Mouse (Mus musculus) testis, adult 2 months (tissue): ENCODE measurements around the gene Creb3.

ENCODE experiments used
- CTCF ChIP-seq: fragments of 200-500 bp; IDR thresholded peaks from 2 replicates; pipeline ENCODE4 v1.5.1; 2012; ENCODE audit warnings: low read depth, mild to moderate bottlenecking, inconsistent platforms, low read length, moderate library complexity; ENCODE audit not compliant: control insufficient read depth, insufficient read depth, insufficient replicate concordance
- POLR2A ChIP-seq: fragments of 200-500 bp; IDR thresholded peaks from 2 replicates; pipeline ENCODE4 v1.6.1; 2012; ENCODE audit warnings: low read depth, mild to moderate bottlenecking, inconsistent platforms, low read length, moderate library complexity; ENCODE audit not compliant: control insufficient read depth

DNA sequence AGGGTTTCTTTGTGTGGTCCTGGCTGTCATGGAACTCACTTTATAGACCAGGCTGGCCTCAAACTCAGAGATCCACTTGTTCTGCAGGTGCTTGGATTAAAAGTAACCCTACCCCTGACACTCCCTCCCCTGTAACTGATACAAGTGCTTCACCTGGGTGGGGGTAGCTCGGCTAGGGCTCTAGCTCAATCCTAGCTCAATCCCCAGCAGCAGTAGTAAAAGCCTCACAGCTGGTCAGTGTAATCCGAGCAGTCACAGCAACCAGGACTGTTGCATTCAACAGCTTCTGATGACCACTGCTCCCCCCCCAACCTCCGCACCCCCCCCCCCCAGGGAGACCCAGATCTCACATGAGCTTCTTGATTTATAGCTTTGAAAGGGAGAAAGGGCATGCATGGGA is 20.1 kb upstream of the Creb3 start:
- TF ChIP-seq CTCF (no peak), POLR2A (no peak)
